Mouse (Mus musculus) activated CD4-positive, CD25-positive, alpha-beta regulatory T cell, adult 4 months (primary cell): ENCODE measurements around the gene Cacna2d3. TPM values are rescaled to one million over a fixed set of nuclear protein-coding genes. Genes with fewer than 3 reads are reported as not detected.

Experiments used
- ATAC-seq: one replicate; pipeline ENCODE4 v1.8.0; 2017
- polyA plus RNA-seq, 2 experiments: library from polyadenylated mRNA; unstranded; fragments of 100-300 nt; shearing (Covaris generic); gene quantifications; one replicate each; pipeline ENCODE4 v1.2.1; 2017

Cacna2d3 gene
- polyA plus RNA-seq, 2 experiments from 2014 or later: not detected

DNA sequence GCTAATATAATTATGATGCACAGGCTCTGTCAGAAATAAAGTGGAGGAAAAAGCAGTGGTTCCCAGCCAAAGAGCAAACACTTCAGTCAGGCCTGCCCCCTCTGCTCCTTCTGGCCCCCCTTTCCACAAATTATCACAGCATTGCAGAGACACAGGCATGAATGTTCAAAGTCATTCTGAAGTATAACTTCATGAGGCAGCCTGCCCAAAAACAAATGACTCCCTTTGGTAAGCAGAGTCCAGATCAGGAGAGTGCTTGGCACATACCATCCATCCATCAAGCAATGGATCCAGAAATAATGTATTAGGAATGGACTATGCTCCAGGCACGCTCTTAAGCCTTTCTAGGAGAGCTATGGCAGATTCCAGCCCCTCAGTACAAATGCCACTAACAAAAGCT, 679.3 kb downstream of the Cacna2d3 start:
- ATAC-seq: no peak

- no peak for ATAC-seq
Observed at GRCm38 (mm10) chr14:29041498-29041897, 680.2 kb downstream of the Cacna2d3 start.

GRCm38 (mm10) chr14:29040606-29041364, 680.9 kb downstream of the Cacna2d3 start:
- ATAC-seq: no peak

- ATAC-seq: no peak
Observed at GRCm38 (mm10) chr14:29038246-29038645, 683.4 kb downstream of the Cacna2d3 start.

DNA sequence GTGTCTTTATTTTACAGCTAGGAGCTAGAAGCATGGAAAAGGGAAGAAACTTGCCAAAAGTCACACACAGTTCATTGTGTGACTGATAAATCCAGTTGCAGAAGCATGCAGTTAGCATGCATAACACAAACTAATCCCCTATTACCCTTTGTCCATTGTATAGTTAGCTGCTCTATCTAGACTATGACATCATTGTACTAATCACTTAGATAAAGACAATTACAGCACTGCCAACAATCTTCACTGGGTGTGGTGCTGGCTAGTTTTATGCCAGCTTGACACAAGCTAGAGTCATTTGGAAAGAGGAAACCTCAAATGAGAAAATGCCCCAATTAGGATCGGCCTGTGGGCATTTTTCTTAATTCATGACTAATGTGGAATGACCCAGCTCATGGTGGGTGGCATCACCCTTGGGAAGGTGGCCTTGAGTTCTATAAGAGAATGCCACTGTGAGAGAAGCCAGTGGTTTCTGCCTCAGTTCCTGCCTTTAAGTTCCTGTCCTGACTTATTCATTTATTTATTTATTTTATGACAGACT, 689.7 kb downstream of the Cacna2d3 start:
- no peak for ATAC-seq

DNA sequence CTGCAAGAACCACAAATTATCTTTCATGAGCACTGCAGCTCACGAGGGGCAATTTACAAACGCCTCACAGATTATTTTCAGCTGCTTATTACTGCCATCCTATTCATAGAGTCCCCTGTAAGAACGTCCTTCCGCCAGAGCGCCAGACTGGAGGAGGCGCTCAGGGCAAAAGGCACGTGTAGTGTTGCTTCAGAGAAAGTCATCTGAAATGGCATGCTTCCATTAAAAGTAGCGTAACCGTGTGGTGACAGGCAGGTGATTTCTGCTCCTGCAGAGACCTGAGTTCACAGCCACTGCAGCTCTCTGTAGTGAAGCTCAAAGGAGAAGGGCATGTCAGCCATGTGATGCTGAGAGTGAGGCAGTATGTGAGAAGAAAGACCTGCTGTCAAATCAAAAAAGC, 691.1 kb downstream of the Cacna2d3 start:
- ATAC-seq: no peak

DNA sequence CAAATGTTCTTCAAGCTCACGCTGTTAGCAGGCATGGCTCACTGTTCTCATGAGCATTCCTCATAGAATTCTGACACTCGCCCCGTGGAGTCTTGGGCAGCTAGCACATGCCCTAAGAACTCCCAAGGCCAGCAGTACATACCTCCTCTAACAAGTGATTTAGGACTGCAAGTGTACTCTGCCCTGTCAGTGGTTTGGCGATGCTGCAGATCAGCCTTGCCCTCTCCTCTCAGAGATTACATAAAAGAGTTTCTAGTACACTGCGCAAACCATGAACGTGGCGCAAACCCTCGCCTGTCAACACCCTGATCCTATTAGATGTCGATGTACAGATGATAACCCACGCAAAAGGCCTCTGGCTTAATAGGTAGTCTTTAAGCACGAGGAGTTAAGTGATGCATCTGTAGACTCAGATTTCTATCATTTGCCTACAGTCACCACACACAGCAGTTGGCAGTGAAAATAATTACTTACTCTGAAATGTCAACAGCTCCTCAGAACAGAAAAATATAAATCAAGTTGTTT, 691.7 kb downstream of the Cacna2d3 start:
- ATAC-seq: no peak

DNA sequence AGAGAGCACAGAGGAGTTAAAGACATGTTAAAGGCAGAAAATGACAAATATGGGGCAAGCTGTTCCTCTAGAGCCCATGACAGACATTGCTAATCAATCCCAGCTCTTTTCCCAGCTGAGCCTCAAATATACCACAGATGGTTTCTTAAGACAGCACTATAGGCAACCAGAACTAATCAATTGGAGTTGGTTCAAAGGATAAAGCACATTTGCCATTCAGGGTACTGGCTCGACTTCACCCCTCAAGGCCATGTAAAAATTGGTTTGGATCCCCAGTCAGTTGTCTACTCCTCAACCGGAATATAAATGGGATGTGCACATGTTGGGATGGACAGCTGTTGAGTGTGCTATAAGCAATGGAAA, 692.6 kb downstream of the Cacna2d3 start:
- no peak for ATAC-seq

GRCm38 (mm10) chr14:29028391-29029106, 693.1 kb downstream of the Cacna2d3 start:
- no peak for ATAC-seq

GRCm38 (mm10) chr14:29027276-29027675, 694.4 kb downstream of the Cacna2d3 start:
- ATAC-seq: no peak

DNA sequence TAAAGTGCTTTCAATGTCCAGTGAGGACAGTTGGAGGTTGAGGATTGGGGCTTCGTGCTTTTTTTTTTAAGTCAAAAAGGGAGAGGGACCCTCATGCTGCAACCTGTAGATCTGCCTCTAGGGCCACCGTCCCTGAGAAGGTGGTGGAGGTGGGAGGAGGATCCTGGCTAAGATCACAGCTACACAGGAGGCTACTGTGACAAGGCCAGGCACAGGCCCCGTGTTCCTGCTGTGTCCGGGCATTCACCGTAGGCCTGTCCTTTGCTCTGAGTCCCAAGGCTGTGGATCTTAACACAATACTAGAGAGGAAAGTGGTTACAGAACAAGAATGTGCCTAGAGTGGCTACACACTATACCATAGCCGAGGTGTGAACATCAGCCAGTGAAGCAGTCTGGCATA, 696.3 kb downstream of the Cacna2d3 start:
- no peak for ATAC-seq

- no peak for ATAC-seq
Observed at GRCm38 (mm10) chr14:29023246-29023645, 698.4 kb downstream of the Cacna2d3 start.

DNA sequence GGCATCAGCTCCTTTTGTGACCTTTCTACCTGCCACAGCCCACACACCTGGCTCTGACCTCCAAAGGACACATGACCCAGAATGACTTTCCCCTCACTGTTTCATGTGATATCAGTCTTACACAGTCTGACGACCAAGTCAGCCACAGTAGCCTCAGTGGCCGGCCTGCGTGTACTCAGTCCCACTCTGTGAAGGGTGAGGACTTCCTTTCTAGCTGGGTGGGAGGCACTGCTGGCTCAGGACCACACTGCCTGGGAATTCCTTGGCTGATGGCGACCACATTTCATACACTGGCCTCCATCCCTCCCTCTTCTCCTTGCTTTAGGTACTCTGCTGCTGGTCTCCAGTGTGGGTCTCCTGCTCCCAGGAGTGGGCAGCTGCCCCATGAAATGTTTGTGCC, 700.4 kb downstream of the Cacna2d3 start:
- ATAC-seq: no peak

GRCm38 (mm10) chr14:29018316-29019000, 703.2 kb downstream of the Cacna2d3 start:
- ATAC-seq: no peak

- ATAC-seq: no peak
Observed at GRCm38 (mm10) chr14:29017883-29018282, 703.8 kb downstream of the Cacna2d3 start, which contains the start of gene Lrtm1. Gene Lrtm1 (plus strand): TSS chr14:29018208.

- no peak for ATAC-seq
Observed at GRCm38 (mm10) chr14:29015896-29016295, 705.8 kb downstream of the Cacna2d3 start.

- no peak for ATAC-seq
Observed at GRCm38 (mm10) chr14:29014680-29015079, 707.0 kb downstream of the Cacna2d3 start.

- ATAC-seq: no peak
Observed at GRCm38 (mm10) chr14:29013161-29013560, 708.5 kb downstream of the Cacna2d3 start.

- no peak for ATAC-seq
Observed at GRCm38 (mm10) chr14:29009644-29010043, 712.0 kb downstream of the Cacna2d3 start.

DNA sequence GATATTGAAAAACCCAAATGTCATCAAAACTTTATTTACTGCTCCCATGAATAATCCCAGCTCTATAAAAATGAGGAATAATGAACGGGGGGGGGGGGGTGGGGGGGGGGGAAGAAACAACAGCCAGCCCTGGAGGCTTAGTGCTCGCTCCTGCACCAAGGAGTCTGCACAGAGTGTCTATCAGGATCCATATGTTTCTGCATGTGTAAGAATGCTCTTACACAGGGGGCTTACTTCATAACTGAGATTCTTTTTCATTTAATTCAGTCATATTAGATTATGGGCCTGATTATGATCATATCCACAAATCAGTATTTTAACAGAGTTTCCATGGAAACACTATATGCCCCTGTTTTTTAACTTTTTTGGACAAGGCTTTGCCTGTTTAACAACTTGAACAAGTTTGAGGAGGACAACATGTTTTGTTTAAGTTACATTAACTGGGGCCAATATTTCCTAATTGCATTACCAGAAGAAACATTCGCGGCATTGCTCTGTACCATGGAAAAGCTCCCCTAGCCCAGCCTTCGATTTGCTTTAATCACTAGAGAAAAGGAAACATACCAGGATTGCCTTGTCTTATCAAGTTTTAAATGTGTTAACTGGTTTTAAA, 716.3 kb downstream of the Cacna2d3 start:
- ATAC-seq: no peak

DNA sequence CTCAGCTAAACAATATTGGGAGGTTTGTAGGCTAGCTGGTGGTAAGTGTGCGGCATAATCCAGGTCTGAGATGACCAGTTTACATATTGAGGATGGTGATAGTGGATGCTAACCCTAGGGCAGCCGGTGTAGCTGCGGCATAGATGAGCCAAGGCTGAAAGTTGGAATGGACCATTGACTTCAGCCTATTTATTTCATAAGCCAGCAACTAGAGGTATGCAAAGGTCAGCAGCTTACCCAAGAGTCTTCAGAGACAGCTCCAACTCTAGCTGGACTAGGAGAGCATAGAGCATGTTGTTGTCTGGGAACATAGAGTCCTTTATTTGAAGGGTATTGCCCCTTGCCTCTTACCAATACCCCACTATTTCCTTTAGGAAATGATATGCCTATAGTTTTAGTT, 725.1 kb downstream of the Cacna2d3 start:
- ATAC-seq: no peak

DNA sequence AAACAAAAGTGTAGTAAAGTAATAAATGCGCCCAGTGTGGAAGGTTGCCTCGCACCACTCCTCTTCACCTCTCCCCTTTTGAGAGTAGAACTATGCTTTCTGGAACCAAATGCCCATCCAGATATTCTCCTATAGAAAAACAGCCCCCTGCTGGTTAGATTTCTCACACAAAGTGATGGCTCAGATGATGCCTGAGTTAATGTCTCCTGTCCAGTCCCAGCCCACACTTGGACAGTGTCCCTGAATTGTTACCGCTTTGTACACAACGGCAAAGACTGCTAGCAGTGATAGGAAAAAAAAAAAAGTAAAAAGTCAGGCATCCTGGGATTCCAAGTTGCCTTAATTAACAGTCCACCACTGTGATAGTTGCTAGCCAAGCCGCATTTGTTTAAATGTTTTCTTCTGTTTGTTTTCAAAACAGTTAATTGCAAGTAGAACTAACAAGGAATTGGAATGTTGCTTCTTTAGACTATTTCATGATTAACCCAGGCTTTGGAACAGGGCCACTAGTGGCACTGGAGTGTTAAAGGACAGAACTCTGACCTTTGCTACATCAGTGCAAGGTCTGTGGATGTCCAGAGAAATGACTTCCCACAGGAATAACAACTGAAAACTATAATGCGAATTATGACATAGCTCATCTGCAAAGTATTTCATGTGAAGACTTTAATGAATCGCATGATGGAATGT, 733.3 kb downstream of the Cacna2d3 start:
- no peak for ATAC-seq
